Mouse (Mus musculus) liver, postnatal 0 days (tissue): ENCODE data around the gene Gm10197.

ENCODE experiments used
- CTCF ChIP-seq: sonication (generic); IDR thresholded peaks from 2 replicates; pipeline ENCODE4 v1.5.1; 2016; ENCODE audit warnings: antibody characterized with exemption, low read depth
- EP300 ChIP-seq: IDR thresholded peaks from 2 replicates; pipeline ENCODE4 v1.6.1; 2016; ENCODE audit warnings: antibody characterized with exemption, low read depth, mild to moderate bottlenecking

DNA sequence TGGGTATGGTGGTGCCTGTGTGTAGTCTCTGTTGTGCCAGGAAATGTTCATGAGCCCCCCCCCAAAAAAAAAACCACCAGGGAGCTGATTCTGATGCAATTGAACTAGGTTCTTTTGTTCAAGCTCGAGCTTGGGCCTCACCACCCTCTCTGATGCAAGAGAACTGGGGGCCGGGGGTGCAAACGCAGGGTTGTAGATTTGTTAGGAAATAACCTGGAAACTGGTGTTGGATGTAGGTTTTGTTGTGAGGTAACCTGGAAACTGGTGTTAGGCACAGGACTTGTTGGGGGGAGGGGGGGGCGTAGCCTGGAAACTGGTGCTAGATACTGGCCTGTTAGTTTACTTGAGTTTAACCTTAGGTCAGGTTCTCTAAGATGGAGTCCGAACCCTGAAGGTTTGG is 20.2 kb upstream of the Gm10197 start:
- TF ChIP-seq CTCF (no peak), EP300 (no peak)
